Mouse (Mus musculus) CD4-positive, CD25-positive, alpha-beta regulatory T cell, adult 4 months (primary cell): ENCODE data around the gene Paxbp1. TPM values are rescaled to one million over a fixed set of nuclear protein-coding genes. Genes with fewer than 3 reads are reported as not detected.

Experiments
- ATAC-seq: one replicate; pipeline ENCODE4 v1.8.0; 2017
- polyA plus RNA-seq, 2 experiments: library from polyadenylated mRNA; unstranded; fragments of 100-300 nt; shearing (Covaris generic); gene quantifications; one replicate each; pipeline ENCODE4 v1.2.1; 2017

The Paxbp1 gene
- polyA plus RNA-seq, 2 experiments from 2014 or later, result 121 to 128 TPM

DNA sequence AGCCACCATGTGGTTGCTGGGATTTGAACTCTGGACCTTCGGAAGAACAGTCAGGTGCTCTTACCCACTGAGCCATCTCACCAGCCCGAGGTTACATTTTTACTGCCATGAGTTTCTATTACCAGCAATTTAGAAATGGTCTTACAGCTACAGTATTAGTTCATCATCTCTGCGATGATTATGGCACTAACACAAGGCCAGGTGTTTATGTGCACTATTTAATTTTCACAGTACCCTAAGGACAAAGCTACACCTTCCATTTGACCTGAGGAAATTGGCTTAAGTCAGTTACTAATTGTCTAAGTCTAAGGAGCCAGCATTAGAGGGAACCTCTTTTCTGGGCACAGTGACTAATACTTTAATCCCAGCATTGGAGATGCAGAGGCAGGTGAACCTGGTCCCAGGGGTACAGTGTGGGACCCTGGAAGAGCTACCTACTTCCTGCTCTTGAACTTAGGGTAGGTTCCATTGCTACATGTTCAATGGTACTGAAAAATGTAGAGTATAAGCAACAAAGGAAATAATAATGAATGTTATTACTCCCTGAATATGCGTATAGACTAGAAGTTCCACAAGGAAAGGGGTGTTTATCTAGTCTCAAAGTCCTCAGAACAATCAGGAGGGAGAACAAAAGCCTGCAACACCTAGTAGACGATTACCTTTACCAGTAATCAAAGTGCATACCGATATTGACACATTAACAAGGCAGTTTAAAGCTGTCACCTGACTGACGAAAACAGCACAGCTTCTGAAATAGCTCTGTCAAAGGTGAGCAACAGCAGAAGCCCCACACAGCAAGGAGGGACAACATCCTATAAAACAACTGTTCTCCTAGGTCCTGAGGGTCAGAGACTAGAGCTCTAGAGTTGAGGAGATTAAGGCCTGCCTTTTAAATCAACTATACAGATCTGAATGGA is 47.8 kb downstream of the Paxbp1 start:
- ATAC-seq, result no peak

- no peak for ATAC-seq
These were observed 48.8 kb downstream of the Paxbp1 start for GRCm38 (mm10) chr16:90995498-90995897.

DNA sequence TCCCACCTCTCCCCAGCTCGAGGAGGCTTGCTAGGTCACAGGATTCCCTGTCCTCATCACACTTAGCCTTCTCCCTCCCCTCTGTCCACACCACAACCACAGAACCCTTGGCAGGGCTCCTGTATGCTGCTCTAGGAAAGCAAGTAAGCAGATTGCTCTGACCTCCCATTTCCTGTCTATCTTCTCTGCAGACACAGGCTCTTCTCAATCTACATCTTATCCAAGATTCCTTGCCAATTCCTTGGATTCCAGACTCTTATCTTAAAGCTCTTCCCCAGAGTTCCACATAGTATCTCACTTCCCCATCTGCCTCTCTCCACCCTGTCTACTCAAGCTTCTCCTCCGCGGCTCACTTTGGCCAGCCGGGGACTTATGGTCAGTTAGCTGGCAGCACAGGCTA is 49.3 kb downstream of the Paxbp1 start:
- no peak for ATAC-seq

- no peak for ATAC-seq
These were observed 55.2 kb downstream of the Paxbp1 start for GRCm38 (mm10) chr16:90989162-90989561.

DNA sequence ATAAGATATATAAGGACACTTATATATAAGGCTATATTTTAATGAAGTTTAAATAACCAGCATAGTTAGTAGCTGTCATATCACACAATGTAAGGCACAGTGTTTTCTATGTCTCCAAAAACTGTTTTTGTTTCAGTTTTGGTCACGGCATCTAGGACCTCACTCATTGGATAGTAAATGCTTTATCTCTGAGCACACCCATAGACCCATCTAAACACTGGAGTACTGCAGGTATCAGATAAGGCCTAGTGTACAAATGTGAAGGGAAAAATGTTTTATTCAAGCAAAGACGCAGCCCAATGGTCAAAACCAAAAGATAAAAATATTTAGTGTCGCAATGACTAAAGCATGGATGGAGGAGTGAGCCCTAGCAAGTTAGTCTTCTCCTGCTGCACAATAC is 55.7 kb downstream of the Paxbp1 start:
- no peak for ATAC-seq

DNA sequence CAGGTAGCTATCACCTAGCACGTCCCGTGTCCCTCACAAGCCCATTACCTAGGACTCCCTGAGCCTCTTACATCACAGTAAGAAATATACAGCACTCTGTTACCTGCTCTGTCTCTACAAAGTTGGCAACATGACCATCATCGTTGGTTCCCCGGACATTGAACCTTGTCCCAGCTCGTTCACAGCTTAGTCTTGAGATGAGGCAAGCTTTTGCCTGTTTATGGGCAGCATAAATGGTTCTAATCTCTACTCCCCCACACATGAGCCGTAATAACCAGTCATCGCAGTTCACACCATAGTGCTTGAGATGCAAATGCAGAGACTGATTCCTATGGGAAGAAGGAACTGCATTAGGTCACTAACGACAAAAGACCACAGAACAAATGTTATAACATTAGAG is 56.3 kb downstream of the Paxbp1 start:
- no peak for ATAC-seq

DNA sequence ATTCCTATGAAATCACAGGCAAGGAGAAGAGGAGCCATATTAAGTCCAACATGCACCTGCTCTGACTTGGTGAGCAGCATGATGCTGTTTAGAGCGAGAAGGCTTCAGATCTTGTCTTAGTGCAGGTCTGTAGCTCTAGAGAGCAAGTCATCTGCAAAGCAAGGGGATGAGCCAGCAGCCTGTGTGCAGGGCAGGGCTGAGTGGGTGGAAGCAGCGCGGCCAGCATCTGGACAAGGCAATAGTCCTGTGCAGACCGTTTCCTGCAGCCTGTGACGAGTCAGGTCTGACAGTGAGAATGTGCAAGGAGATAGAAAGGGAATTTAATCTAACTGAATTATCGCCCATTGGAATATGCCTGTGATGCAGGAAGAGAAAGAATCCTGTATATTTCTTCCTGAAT is 73.3 kb downstream of the Paxbp1 start:
- no peak for ATAC-seq

DNA sequence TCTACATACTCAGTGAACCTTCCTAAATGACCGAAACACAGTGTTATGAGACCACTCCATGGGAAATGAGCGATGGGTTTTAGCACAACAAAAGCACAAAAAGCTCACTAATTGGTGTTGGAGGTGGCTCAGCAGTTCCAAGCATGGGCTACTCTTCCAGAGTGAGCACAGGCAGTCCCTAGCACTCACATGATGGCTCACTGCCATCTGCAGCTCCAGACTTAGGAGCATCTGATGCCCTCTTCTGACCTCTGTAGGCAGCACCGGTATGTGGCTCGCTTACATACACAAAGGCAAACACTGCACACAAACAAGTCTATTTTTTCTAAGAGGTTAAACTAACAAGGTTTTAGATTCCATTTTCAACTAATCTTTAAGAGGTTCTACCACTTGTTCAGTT is 78.1 kb downstream of the Paxbp1 start:
- ATAC-seq, result no peak

GRCm38 (mm10) chr16:90964302-90964701 is 80.0 kb downstream of the Paxbp1 start:
- no peak for ATAC-seq

Other genes starting within 250 kb of the Paxbp1 start
- gene Urb1, start 234.1 kb downstream of the Paxbp1 start, polyA plus RNA-seq, result 1 to 10 TPM; 3.5 to 4.2 TPM
- gene Eva1c, start 217.8 kb downstream of the Paxbp1 start, polyA plus RNA-seq, result not detected
- 10 to 100 TPM; 20.2 to 22.6 TPM for gene Cfap298, start 109.4 kb downstream of the Paxbp1 start, polyA plus RNA-seq
- gene Synj1, start 33.2 kb downstream of the Paxbp1 start, polyA plus RNA-seq, result 10 to 100 TPM; 30.6 to 40.9 TPM
- gene 4932438H23Rik, start 50.6 kb upstream of the Paxbp1 start, polyA plus RNA-seq, result 1 to 10 TPM; 1.5 to 2.0 TPM
- not detected for gene Olig2, start 180.9 kb upstream of the Paxbp1 start, polyA plus RNA-seq
- not detected for gene Olig1, start 225.2 kb upstream of the Paxbp1 start, polyA plus RNA-seq